Mouse (Mus musculus) spleen, adult 2 months (tissue): ENCODE measurements around the gene Yod1. TPM values are rescaled to one million over a fixed set of nuclear protein-coding genes. Genes with fewer than 3 reads are reported as not detected.

Experiments
- DNase-seq, 2 experiments: peaks; one replicate each; pipeline versions ENCODE4 v3.0.0 to v3.0.0-alpha.2; 2012 to 2021; ENCODE audit warnings: low spot score in 2 of 2, low read depth in 1 of 2
- H3K27ac ChIP-seq: fragments of 200-500 bp; 2 replicates; pipeline ENCODE4 v1.5.1; 2012; ENCODE audit warnings: low read length, inconsistent platforms; ENCODE audit not compliant: insufficient read depth
- H3K27me3 ChIP-seq: fragments of 200-500 bp; 2 replicates; pipeline ENCODE4 v1.6.1; 2012; ENCODE audit warnings: mild to moderate bottlenecking, moderate library complexity, low read length, inconsistent platforms; ENCODE audit not compliant: control insufficient read depth, insufficient read depth
- H3K36me3 ChIP-seq: fragments of 200-500 bp; 2 replicates; pipeline ENCODE4 v1.6.1; 2012; ENCODE audit warnings: mild to moderate bottlenecking, low read length, inconsistent platforms; ENCODE audit not compliant: control insufficient read depth, insufficient read depth
- H3K4me1 ChIP-seq: fragments of 200-500 bp; 2 replicates; pipeline ENCODE4 v1.6.1; 2011; ENCODE audit warnings: inconsistent platforms; ENCODE audit not compliant: control insufficient read depth, insufficient read depth, insufficient read length
- H3K4me3 ChIP-seq: fragments of 200-500 bp; 2 replicates; pipeline ENCODE4 v1.5.1; 2011; ENCODE audit warnings: mild to moderate bottlenecking, inconsistent platforms; ENCODE audit not compliant: insufficient read depth, insufficient read length; ENCODE audit errors: extremely low read depth
- CTCF ChIP-seq: fragments of 200-500 bp; IDR thresholded peaks from 2 replicates; pipeline ENCODE4 v1.5.1; 2011; ENCODE audit warnings: mild to moderate bottlenecking, inconsistent platforms; ENCODE audit not compliant: insufficient read depth, insufficient read length, insufficient replicate concordance; ENCODE audit errors: extremely low read depth
- POLR2A ChIP-seq: fragments of 200-500 bp; IDR thresholded peaks from 2 replicates; pipeline ENCODE4 v1.6.1; 2011; ENCODE audit warnings: low read depth, low read length, inconsistent platforms
- whole genome bisulfite sequencing: fragments of 180-500 bp; shearing (Covaris S2); methylation state at CpG from one replicate; pipeline ENCODE4 v1.1.7; 2018; 5-methylcytosine and 5-hydroxymethylcytosine counted together
- polyA plus RNA-seq: library from polyadenylated mRNA; depleted of rRNA; stranded (reverse); fragments of >200 nt; gene quantifications from 2 replicates; pipeline ENCODE4 v1.2.3, GENCODE M21; 2012

Yod1 gene
- polyA plus RNA-seq, 1 experiment = 1.6 TPM

- Histone ChIP-seq H3K4me1 (peaks cover 3% of the 10 kb centered on the region; the same call in 1 of the 2 replicates), H3K36me3 (0 out of 2 replicates have a peak, but pooled peaks cover 3% of the 10 kb centered on the region), H3K4me3 (peak overlapping the region; percentile 96), H3K27ac (peak overlapping the region; percentile 74), H3K27me3 (no peaks in the 10 kb centered on the region)
- DNase-seq = peak in 1 of 2 experiments; percentile 7
- TF ChIP-seq POLR2A (no peak), CTCF (no peak)
- WGBS = under 1% methylated on average over 42 of the region's 42 CpGs
Observed at GRCm38 (mm10) chr1:130716513-130717290, 425 bp upstream of the Yod1 start.

GRCm38 (mm10) chr1:130724206-130724605 lies 7.1 kb downstream of the Yod1 start:
- no peak overlapping the region for H3K4me3 ChIP-seq
- no peak overlapping the region for H3K27ac ChIP-seq
- no peaks in the 10 kb centered on the region for H3K27me3 ChIP-seq
- H3K36me3 ChIP-seq = 0 out of 2 replicates have a peak, but pooled peaks cover under 1% of the 10 kb centered on the region
- H3K4me1 ChIP-seq = no peaks in the 10 kb centered on the region; the same call in 1 of the 2 replicates
- 90% methylated on average over 5 of the region's 5 CpGs for WGBS
- TF ChIP-seq POLR2A (no peak), CTCF (no peak)
- DNase-seq = no peak

- H3K27ac ChIP-seq = no peak overlapping the region
- WGBS = 98% methylated on average over 2 of the region's 2 CpGs
- no peak for TF ChIP-seq CTCF
- no peak for TF ChIP-seq POLR2A
- DNase-seq = no peak
- no peak overlapping the region for H3K4me3 ChIP-seq
- H3K36me3 ChIP-seq = no peaks in the 10 kb centered on the region
- H3K27me3 ChIP-seq = no peaks in the 10 kb centered on the region
- no peaks in the 10 kb centered on the region for H3K4me1 ChIP-seq
Observed at GRCm38 (mm10) chr1:130726396-130726795, 9.3 kb downstream of the Yod1 start.

- DNase-seq = no peak
- H3K36me3 ChIP-seq = no peaks in the 10 kb centered on the region
- H3K4me1 ChIP-seq = no peaks in the 10 kb centered on the region
- no peak overlapping the region for H3K4me3 ChIP-seq
- WGBS = 61% methylated on average over 1 of the region's 1 CpGs
- TF ChIP-seq POLR2A = no peak
- TF ChIP-seq CTCF = no peak
- no peak overlapping the region for H3K27ac ChIP-seq
- no peaks in the 10 kb centered on the region for H3K27me3 ChIP-seq
Observed at GRCm38 (mm10) chr1:130728070-130728469, 10.9 kb downstream of the Yod1 start.

GRCm38 (mm10) chr1:130728708-130729107 lies 11.6 kb downstream of the Yod1 start:
- WGBS = over 99% methylated on average over 3 of the region's 3 CpGs
- no peak overlapping the region for H3K4me3 ChIP-seq
- no peaks in the 10 kb centered on the region for H3K36me3 ChIP-seq
- DNase-seq = no peak
- H3K27me3 ChIP-seq = no peaks in the 10 kb centered on the region
- TF ChIP-seq CTCF (no peak), POLR2A (no peak)
- no peaks in the 10 kb centered on the region for H3K4me1 ChIP-seq
- H3K27ac ChIP-seq = no peak overlapping the region

- WGBS = 74% methylated on average over 2 of the region's 2 CpGs
- DNase-seq = no peak
- Histone ChIP-seq H3K4me3 (no peak within 1 kb of the TSS), H3K4me1 (no peaks in the 10 kb centered on the region), H3K36me3 (no peaks in the 10 kb centered on the region), H3K27me3 (no peaks in the 10 kb centered on the region), H3K27ac (no peak within 1 kb of the TSS)
- TF ChIP-seq CTCF (no peak), POLR2A (no peak)
Observed at GRCm38 (mm10) chr1:130729153-130729552, 12.0 kb downstream of the Yod1 start, which contains the start of gene Pfkfb2. Gene Pfkfb2, minus strand, starts transcription at chr1:130729253.
